Mouse (Mus musculus) lung, adult 2 months (tissue): ENCODE measurements around the gene Ssr4. TPM values are rescaled to one million over a fixed set of nuclear protein-coding genes. Genes with fewer than 3 reads are reported as not detected.

Experiments
- DNase-seq: peaks from one replicate; pipeline ENCODE4 v3.0.0; 2022
- H3K4me1 ChIP-seq: fragments of 200-500 bp; 2 replicates; pipeline ENCODE4 v1.6.1; 2011; ENCODE audit warnings: low read length; ENCODE audit not compliant: control insufficient read depth, insufficient read depth
- H3K4me3 ChIP-seq: fragments of 200-500 bp; replicated peaks from 2 replicates; pipeline ENCODE3; 2011; ENCODE audit warnings: low read depth, mild to moderate bottlenecking, control low read depth, low read length; ENCODE audit errors: extremely low read depth
- CTCF ChIP-seq: fragments of 200-500 bp; IDR thresholded peaks from 2 replicates; pipeline ENCODE4 v1.5.1; 2011; ENCODE audit warnings: mild to moderate bottlenecking, low read length, control low read depth; ENCODE audit not compliant: insufficient read depth
- POLR2A ChIP-seq: fragments of 200-500 bp; IDR thresholded peaks from 2 replicates; pipeline ENCODE4 v1.6.1; 2011; ENCODE audit warnings: low read depth, mild to moderate bottlenecking, control low read depth, low read length, borderline replicate concordance; ENCODE audit errors: extremely low read depth
- WGBS: fragments of 180-500 bp; shearing (Covaris S2); methylation state at CpG from one replicate; pipeline ENCODE4 v1.1.7; 2018; 5-methylcytosine and 5-hydroxymethylcytosine counted together
- polyA plus RNA-seq: library from polyadenylated mRNA; depleted of rRNA; stranded (reverse); fragments of >200 nt; gene quantifications from 2 replicates; pipeline ENCODE4 v1.2.3, GENCODE M21; 2012; rRNA removed

Ssr4 gene
- polyA plus RNA-seq, 1 experiment = 153 TPM

GRCm38 (mm10) chrX:73797511-73797910 is 10.7 kb downstream of the Ssr4 start:
- H3K4me3 ChIP-seq = no peak overlapping the region
- H3K4me1 ChIP-seq = no peaks in the 10 kb centered on the region
- DNase-seq = no peak
- TF ChIP-seq CTCF (no peak), POLR2A (no peak)
- 90% methylated on average over 2 of the region's 2 CpGs for WGBS

GRCm38 (mm10) chrX:73798502-73798901 is 11.7 kb downstream of the Ssr4 start:
- no peak overlapping the region for H3K4me3 ChIP-seq
- H3K4me1 ChIP-seq = no peaks in the 10 kb centered on the region
- TF ChIP-seq CTCF (peak; percentile 60), POLR2A (no peak)
- 47% methylated on average over 9 of the region's 9 CpGs for WGBS
- DNase-seq = peak; percentile 59

GRCm38 (mm10) chrX:73805814-73806213 is 19.0 kb downstream of the Ssr4 start:
- TF ChIP-seq CTCF = no peak
- no peak for DNase-seq
- WGBS = 70% methylated on average over 1 of the region's 1 CpGs
- Histone ChIP-seq H3K4me1 (no peaks in the 10 kb centered on the region), H3K4me3 (no peak overlapping the region)

DNA sequence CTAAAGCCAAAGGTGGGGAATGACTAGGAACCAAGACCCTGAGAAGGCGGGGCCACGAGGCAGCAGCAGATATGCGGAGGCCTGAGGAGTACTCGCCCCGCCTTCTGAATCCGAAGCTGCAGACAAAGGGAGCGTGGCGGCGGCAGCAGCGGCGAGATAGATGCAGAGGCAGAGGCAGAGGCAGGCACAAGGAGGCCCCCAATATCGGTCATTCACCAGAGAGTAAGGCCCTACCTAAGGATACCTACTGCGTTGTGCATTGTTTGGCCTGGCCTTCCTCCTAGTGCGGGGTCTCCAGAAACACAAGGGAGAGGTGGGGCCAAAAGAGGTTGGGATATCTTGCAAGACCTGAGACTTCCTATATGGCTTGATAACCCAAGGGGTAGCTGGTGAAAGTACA is 28.2 kb downstream of the Ssr4 start:
- 27% methylated on average over 14 of the region's 14 CpGs for WGBS
- no peak overlapping the region for H3K4me3 ChIP-seq
- DNase-seq = no peak
- H3K4me1 ChIP-seq = no peaks in the 10 kb centered on the region
- TF ChIP-seq CTCF = no peak
- no peak for TF ChIP-seq POLR2A

GRCm38 (mm10) chrX:73816596-73817314 is 29.9 kb downstream of the Ssr4 start:
- WGBS = 48% methylated on average over 3 of the region's 3 CpGs
- DNase-seq = no peak

GRCm38 (mm10) chrX:73823747-73824146 is 36.9 kb downstream of the Ssr4 start:
- Histone ChIP-seq H3K4me3 (no peak overlapping the region), H3K4me1 (no peaks in the 10 kb centered on the region; the same call in 1 of the 2 replicates)
- DNase-seq = no peak
- 25% methylated on average over 17 of the region's 17 CpGs for WGBS
- TF ChIP-seq POLR2A (no peak), CTCF (no peak)

More at GRCm38 (mm10) chrX:73816596-73817314, 29.9 kb downstream of the Ssr4 start:
- Histone ChIP-seq H3K4me1 (no peaks in the 10 kb centered on the region), H3K4me3 (no peak overlapping the region)
- TF ChIP-seq POLR2A = no peak
- TF ChIP-seq CTCF = no peak

GRCm38 (mm10) chrX:73824185-73825151 is 37.6 kb downstream of the Ssr4 start, which contains the start of gene Pdzd4:
Gene Pdzd4 (minus strand): TSS chrX:73824969.
- peak; percentile 20 for DNase-seq
- Histone ChIP-seq H3K4me3 (peak within 1 kb of the TSS; percentile 47), H3K4me1 (no peaks in the 10 kb centered on the region; the same call in 1 of the 2 replicates)
- WGBS = 24% methylated on average over 80 of the region's 84 CpGs
- no peak for TF ChIP-seq POLR2A
- TF ChIP-seq CTCF = no peak

DNA sequence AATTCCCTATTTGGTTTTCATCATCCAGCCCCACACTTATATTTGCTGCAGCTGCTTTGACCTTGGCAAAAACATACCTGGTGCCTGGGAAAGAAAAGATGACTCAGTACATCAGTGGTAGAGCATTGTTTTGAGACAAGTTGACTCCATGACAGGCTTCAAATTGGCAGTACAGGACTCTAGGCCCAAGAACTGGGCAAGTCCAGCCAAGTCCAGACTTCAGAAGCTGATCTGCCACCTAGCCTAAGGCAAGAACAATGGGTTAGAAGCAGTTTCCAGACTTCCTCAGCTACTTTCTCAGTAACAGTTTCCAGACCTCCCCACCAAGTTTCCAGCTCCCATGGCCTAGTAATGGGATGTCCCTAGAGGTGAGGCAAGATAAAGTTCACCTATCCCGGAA is 48.9 kb downstream of the Ssr4 start:
- WGBS = 90% methylated on average over 1 of the region's 1 CpGs
- DNase-seq = no peak
- TF ChIP-seq CTCF (no peak), POLR2A (no peak)

DNA sequence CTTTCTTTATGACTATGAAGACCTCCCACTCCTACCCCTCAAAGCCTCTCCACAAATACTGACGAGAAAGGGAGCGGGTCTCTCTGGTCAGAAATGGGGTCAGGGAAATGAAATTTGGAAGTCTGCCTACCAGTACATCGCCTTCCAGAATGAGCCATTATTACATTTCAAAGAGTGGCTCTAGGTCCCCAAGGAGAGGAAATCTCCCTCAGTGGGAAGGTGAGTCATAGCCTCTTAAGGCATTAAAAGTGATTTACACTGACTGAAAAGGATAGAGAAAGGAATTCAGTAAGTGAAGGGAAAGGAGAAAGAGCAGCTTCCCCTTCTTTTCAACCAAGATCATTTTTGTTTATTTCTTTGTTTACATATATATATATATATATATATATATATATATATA is 49.9 kb downstream of the Ssr4 start:
- no peak for DNase-seq
- H3K4me1 ChIP-seq = no peaks in the 10 kb centered on the region
- H3K4me3 ChIP-seq = no peak overlapping the region
- WGBS = 78% methylated on average over 3 of the region's 3 CpGs
- TF ChIP-seq POLR2A (no peak), CTCF (no peak)

More for the DNA sequence above, 48.9 kb downstream of the Ssr4 start:
- Histone ChIP-seq H3K4me1 (no peaks in the 10 kb centered on the region), H3K4me3 (no peak overlapping the region)

Other genes starting within 250 kb of the Ssr4 start
- gene Dusp9, start 147.6 kb upstream of the Ssr4 start, polyA plus RNA-seq = 1.3 and 1.4 TPM in 2 replicates
- gene Pnck, start 126.9 kb upstream of the Ssr4 start, polyA plus RNA-seq = 5.1 and 6.1 TPM in 2 replicates
- gene Slc6a8, start 113.9 kb upstream of the Ssr4 start, polyA plus RNA-seq = 47.8 and 59.1 TPM in 2 replicates
- 39.7 and 71.0 TPM in 2 replicates for gene Bcap31, start 70.9 kb upstream of the Ssr4 start, polyA plus RNA-seq
- 49.9 and 53.6 TPM in 2 replicates for gene Abcd1, start 70.4 kb upstream of the Ssr4 start, polyA plus RNA-seq
- 1.3 and 1.4 TPM in 2 replicates for gene Plxnb3, start 29.9 kb upstream of the Ssr4 start, polyA plus RNA-seq
- 7.1 and 13.1 TPM in 2 replicates for gene Srpk3, start 12.6 kb upstream of the Ssr4 start, polyA plus RNA-seq
- gene Idh3g, start 131 bp upstream of the Ssr4 start, polyA plus RNA-seq = 144 and 247 TPM in 2 replicates
- gene Pdzd4, start 37.9 kb downstream of the Ssr4 start, polyA plus RNA-seq = 2.1 and 2.2 TPM in 2 replicates
- gene Avpr2, start 105.1 kb downstream of the Ssr4 start, polyA plus RNA-seq = not detected in 2 replicates
- 6.6 and 9.4 TPM in 2 replicates for gene L1cam, start 109.1 kb downstream of the Ssr4 start, polyA plus RNA-seq
- gene Arhgap4, start 134.8 kb downstream of the Ssr4 start, polyA plus RNA-seq = 27.8 and 39.0 TPM in 2 replicates
- 33.3 and 42.6 TPM in 2 replicates for gene Naa10, start 134.9 kb downstream of the Ssr4 start, polyA plus RNA-seq
- 37.5 and 42.3 TPM in 2 replicates for gene Renbp, start 143.8 kb downstream of the Ssr4 start, polyA plus RNA-seq
- 61.4 and 62.6 TPM in 2 replicates for gene Hcfc1, start 179.3 kb downstream of the Ssr4 start, polyA plus RNA-seq
- gene Irak1, start 236.9 kb downstream of the Ssr4 start, polyA plus RNA-seq = 152 and 177 TPM in 2 replicates